Mouse (Mus musculus) E14TG2a.4 (cell line): ENCODE data around the gene Nat10.

Experiments used
- H3K27me3 ChIP-seq: 2 replicates; pipeline ENCODE4 v1.6.1; 2014; ENCODE audit warnings: low read length, control low read depth; ENCODE audit not compliant: insufficient read depth
- H3K36me3 ChIP-seq: 2 replicates; pipeline ENCODE4 v1.6.1; 2014; ENCODE audit warnings: low read length, control low read depth; ENCODE audit not compliant: insufficient read depth
- H3K4me1 ChIP-seq: replicated peaks from 2 replicates; pipeline ENCODE4 v1.6.1; 2014; ENCODE audit warnings: low read depth, low read length, control low read depth
- H3K4me3 ChIP-seq: replicated peaks from 2 replicates; pipeline ENCODE4 v1.5.1; 2014; ENCODE audit warnings: mild to moderate bottlenecking, low read length
- H3K9me3 ChIP-seq: 2 replicates; pipeline ENCODE4 v1.6.1; 2014; ENCODE audit warnings: low read length, control low read depth
- CTCF ChIP-seq: conservative IDR thresholded peaks from 2 replicates; pipeline ENCODE4 v1.5.1; 2014; ENCODE audit warnings: low read length
- NANOG ChIP-seq: IDR thresholded peaks from 2 replicates; pipeline ENCODE4 v1.6.1; 2014; ENCODE audit warnings: borderline replicate concordance, low read length, mixed read lengths
- POU5F1 ChIP-seq: IDR thresholded peaks from 2 replicates; pipeline ENCODE4 v1.6.1; 2014; ENCODE audit warnings: low read length, borderline replicate concordance

The Nat10 gene

DNA sequence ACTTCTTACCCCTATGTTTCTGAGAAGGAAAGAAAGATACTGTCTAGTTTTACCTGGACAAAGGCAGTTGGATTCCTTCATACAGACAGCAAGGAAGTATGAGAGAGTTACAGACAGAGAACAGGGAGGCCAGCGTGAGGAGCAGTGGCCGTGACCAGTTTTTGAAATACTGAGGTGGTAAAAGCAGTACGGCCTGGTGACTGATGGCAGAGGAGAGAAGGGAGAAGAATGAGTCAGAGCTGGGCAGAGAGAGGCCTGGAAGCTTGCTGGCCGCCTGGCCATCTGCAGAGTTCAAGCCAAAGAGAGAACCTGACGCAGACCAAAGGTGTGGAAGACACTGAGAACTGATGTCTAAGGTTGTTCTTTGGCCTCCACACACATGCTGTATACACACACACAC is 85.7 kb downstream of the Nat10 start:
- H3K9me3 ChIP-seq: no peaks in the 10 kb centered on the region
- no peaks in the 10 kb centered on the region for H3K36me3 ChIP-seq
- TF ChIP-seq NANOG: no peak
- no peak for TF ChIP-seq CTCF
- no peak for TF ChIP-seq POU5F1
- peaks cover under 1% of the 10 kb centered on the region for H3K4me1 ChIP-seq
- no peaks in the 10 kb centered on the region for H3K27me3 ChIP-seq
- no peak overlapping the region for H3K4me3 ChIP-seq

DNA sequence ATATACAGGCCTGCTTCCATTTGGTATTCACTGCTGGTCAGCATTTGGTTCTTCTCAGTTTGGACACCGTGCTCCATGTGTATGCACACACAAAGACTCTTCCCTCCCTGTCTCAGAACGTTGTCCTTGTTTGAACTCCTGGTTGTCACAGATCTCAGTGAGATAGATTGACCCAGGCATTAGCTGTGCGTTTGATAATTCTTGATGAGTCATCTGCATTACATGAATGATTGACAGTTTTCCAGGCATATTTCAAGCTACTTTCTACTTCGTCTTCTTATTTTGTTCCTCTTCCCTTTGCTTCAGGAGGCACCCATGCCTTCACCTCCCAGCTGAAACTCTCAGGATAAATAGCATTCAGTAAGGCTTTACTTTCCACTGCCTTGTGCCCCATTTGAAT is 87.5 kb downstream of the Nat10 start:
- H3K27me3 ChIP-seq: no peaks in the 10 kb centered on the region
- H3K36me3 ChIP-seq: no peaks in the 10 kb centered on the region
- H3K4me3 ChIP-seq: no peak overlapping the region
- H3K9me3 ChIP-seq: no peaks in the 10 kb centered on the region
- H3K4me1 ChIP-seq: peaks cover 4% of the 10 kb centered on the region
- TF ChIP-seq CTCF: no peak

DNA sequence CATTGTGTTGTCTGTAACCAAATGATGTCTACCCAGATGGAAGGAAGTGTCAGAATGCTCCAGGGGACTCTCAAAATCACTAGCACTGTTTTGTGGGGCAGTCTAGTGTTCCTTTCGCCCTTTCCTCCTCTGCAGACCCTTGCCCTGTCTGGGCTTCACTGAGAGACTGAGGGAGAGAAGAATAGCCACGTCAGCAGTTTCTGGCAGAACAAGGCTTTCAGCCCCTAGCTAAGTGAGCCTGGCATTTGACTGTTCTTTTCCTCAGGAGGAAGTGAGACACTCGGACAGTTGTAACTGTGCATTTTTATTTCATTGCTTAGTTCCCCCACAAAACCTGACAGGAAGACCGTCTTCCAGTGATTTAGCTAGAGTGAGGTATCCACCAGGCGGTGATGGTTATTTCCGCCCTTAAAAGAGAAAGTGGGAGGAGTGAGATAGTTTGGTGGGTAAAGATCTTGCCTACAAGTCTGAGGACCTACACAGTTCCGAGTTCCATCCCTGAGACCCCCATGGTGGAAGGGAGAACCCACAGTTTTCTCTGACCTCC is 88.4 kb downstream of the Nat10 start:
- Histone ChIP-seq H3K27me3 (no peaks in the 10 kb centered on the region), H3K4me3 (no peak overlapping the region), H3K4me1 (peaks cover 10% of the 10 kb centered on the region), H3K9me3 (no peaks in the 10 kb centered on the region), H3K36me3 (no peaks in the 10 kb centered on the region)
- TF ChIP-seq NANOG (no peak), POU5F1 (no peak), CTCF (no peak)
